Mouse (Mus musculus): ENCODE data around the gene Olfr465-ps1. TPM values are rescaled to one million over a fixed set of nuclear protein-coding genes. Genes with fewer than 3 reads are reported as not detected.

Gene Olfr465-ps1
- polyA plus RNA-seq, 1 experiment = not detected

GRCm38 (mm10) chr13:65112459-65113110 is 25.3 kb upstream of the Olfr465-ps1 start, which contains the start of gene Mfsd14b:
Gene Mfsd14b, minus strand, starts transcription at chr13:65112975.
- no peak for TF ChIP-seq MYOD1 (IDR thresholded peaks at IDR 0.05; ENCODE audit: control insufficient read depth, insufficient read length, low read depth)
- TF ChIP-seq CEBPB (IDR thresholded peaks at IDR 0.05; ENCODE audit: low read depth) = no peak
- peak; percentile 27 for TF ChIP-seq MAX (IDR thresholded peaks at IDR 0.05)
- no peak for TF ChIP-seq FOSL1 (IDR thresholded peaks at IDR 0.05; ENCODE audit: insufficient read depth, low read length, poor library complexity, severe bottlenecking)
- TF ChIP-seq MYOG (IDR thresholded peaks at IDR 0.05; ENCODE audit: control insufficient read depth, extremely low read depth, insufficient read length) = no peak
- Histone ChIP-seq H3K79me2 (ENCODE audit: control insufficient read depth, insufficient read depth) (peaks cover 47% of the 10 kb centered on the region), H3K4me3 (ENCODE audit: insufficient read depth, poor library complexity, severe bottlenecking) (peak within 1 kb of the TSS; percentile 69), H3K36me3 (ENCODE audit: control insufficient read depth, insufficient read depth) (no peaks in the 10 kb centered on the region), H3ac (ENCODE audit: control insufficient read depth, insufficient read length, low read depth) (peak within 1 kb of the TSS; percentile 86), H3K27me3 (ENCODE audit: control insufficient read depth, insufficient read depth, insufficient read length) (no peaks in the 10 kb centered on the region), H3K79me3 (ENCODE audit: low read depth) (peaks cover 40% of the 10 kb centered on the region)

- H3K36me3 ChIP-seq (ENCODE audit: control insufficient read depth, insufficient read depth) = no peaks in the 10 kb centered on the region
- peak overlapping the region; percentile 69 for H3K4me3 ChIP-seq (ENCODE audit: insufficient read depth, poor library complexity, severe bottlenecking)
- H3K79me2 ChIP-seq (ENCODE audit: control insufficient read depth, insufficient read depth) = peaks cover 41% of the 10 kb centered on the region
- H3ac ChIP-seq (ENCODE audit: control insufficient read depth, insufficient read length, low read depth) = no peak overlapping the region
- peaks cover 33% of the 10 kb centered on the region for H3K79me3 ChIP-seq (ENCODE audit: low read depth)
- TF ChIP-seq CTCF (IDR thresholded peaks at IDR 0.05; ENCODE audit: control insufficient read depth, insufficient read depth, insufficient read length) (no peak), MYOD1 (IDR thresholded peaks at IDR 0.05; ENCODE audit: control insufficient read depth, insufficient read length, low read depth) (no peak), CEBPB (IDR thresholded peaks at IDR 0.05; ENCODE audit: low read depth) (no peak), USF1 (IDR thresholded peaks at IDR 0.05; ENCODE audit: low read depth) (no peak), MYOG (IDR thresholded peaks at IDR 0.05; ENCODE audit: control insufficient read depth, extremely low read depth, insufficient read length) (no peak), FOSL1 (IDR thresholded peaks at IDR 0.05; ENCODE audit: insufficient read depth, low read length, poor library complexity, severe bottlenecking) (no peak), MAX (IDR thresholded peaks at IDR 0.05) (no peak)
- H3K27me3 ChIP-seq (ENCODE audit: control insufficient read depth, insufficient read depth, insufficient read length) = no peaks in the 10 kb centered on the region
These were observed 24.6 kb upstream of the Olfr465-ps1 start for GRCm38 (mm10) chr13:65113239-65113638.

GRCm38 (mm10) chr13:65120984-65121383 is 16.9 kb upstream of the Olfr465-ps1 start:
- Histone ChIP-seq H3K4me3 (ENCODE audit: insufficient read depth, poor library complexity, severe bottlenecking) (no peak overlapping the region), H3ac (ENCODE audit: control insufficient read depth, insufficient read length, low read depth) (no peak overlapping the region), H3K27me3 (ENCODE audit: control insufficient read depth, insufficient read depth, insufficient read length) (no peaks in the 10 kb centered on the region), H3K79me3 (ENCODE audit: low read depth) (no peaks in the 10 kb centered on the region), H3K79me2 (ENCODE audit: control insufficient read depth, insufficient read depth) (no peaks in the 10 kb centered on the region), H3K36me3 (ENCODE audit: control insufficient read depth, insufficient read depth) (no peaks in the 10 kb centered on the region)
- no peak for TF ChIP-seq FOSL1 (IDR thresholded peaks at IDR 0.05; ENCODE audit: insufficient read depth, low read length, poor library complexity, severe bottlenecking)
- no peak for TF ChIP-seq CTCF (IDR thresholded peaks at IDR 0.05; ENCODE audit: control insufficient read depth, insufficient read depth, insufficient read length)
- no peak for TF ChIP-seq MAX (IDR thresholded peaks at IDR 0.05)
- TF ChIP-seq MYOG (IDR thresholded peaks at IDR 0.05; ENCODE audit: control insufficient read depth, extremely low read depth, insufficient read length) = no peak
- no peak for TF ChIP-seq MYOD1 (IDR thresholded peaks at IDR 0.05; ENCODE audit: control insufficient read depth, insufficient read length, low read depth)
- no peak for TF ChIP-seq CEBPB (IDR thresholded peaks at IDR 0.05; ENCODE audit: low read depth)
- TF ChIP-seq USF1 (IDR thresholded peaks at IDR 0.05; ENCODE audit: low read depth) = no peak

DNA sequence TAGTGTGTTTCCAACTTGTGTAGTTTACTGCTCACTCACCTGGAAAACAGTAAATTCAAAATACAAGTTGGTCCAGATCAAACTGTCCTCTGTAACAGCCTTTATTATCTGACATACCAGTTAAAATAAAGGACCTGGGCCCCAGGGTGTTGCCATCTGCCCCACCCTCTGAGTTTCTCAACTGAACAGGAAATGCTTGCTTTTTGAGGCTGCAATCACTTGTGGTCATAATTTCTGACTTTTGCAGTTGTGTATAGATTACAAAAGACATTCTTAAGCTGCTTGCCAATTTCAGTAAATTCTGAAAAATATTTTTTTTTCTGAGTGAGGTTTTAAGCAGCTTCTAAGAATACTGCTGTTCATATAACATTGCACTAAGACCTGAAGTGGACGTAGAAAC is 15.8 kb upstream of the Olfr465-ps1 start:
- Histone ChIP-seq H3ac (ENCODE audit: control insufficient read depth, insufficient read length, low read depth) (no peak overlapping the region), H3K4me3 (ENCODE audit: insufficient read depth, poor library complexity, severe bottlenecking) (no peak overlapping the region), H3K79me2 (ENCODE audit: control insufficient read depth, insufficient read depth) (no peaks in the 10 kb centered on the region), H3K79me3 (ENCODE audit: low read depth) (no peaks in the 10 kb centered on the region), H3K36me3 (ENCODE audit: control insufficient read depth, insufficient read depth) (no peaks in the 10 kb centered on the region), H3K27me3 (ENCODE audit: control insufficient read depth, insufficient read depth, insufficient read length) (no peaks in the 10 kb centered on the region)
- TF ChIP-seq MYOG (IDR thresholded peaks at IDR 0.05; ENCODE audit: control insufficient read depth, extremely low read depth, insufficient read length) = no peak
- no peak for TF ChIP-seq MAX (IDR thresholded peaks at IDR 0.05)
- TF ChIP-seq CTCF (IDR thresholded peaks at IDR 0.05; ENCODE audit: control insufficient read depth, insufficient read depth, insufficient read length) = no peak
- TF ChIP-seq MYOD1 (IDR thresholded peaks at IDR 0.05; ENCODE audit: control insufficient read depth, insufficient read length, low read depth) = no peak
- TF ChIP-seq CEBPB (IDR thresholded peaks at IDR 0.05; ENCODE audit: low read depth) = no peak
- no peak for TF ChIP-seq USF1 (IDR thresholded peaks at IDR 0.05; ENCODE audit: low read depth)
- no peak for TF ChIP-seq FOSL1 (IDR thresholded peaks at IDR 0.05; ENCODE audit: insufficient read depth, low read length, poor library complexity, severe bottlenecking)

DNA sequence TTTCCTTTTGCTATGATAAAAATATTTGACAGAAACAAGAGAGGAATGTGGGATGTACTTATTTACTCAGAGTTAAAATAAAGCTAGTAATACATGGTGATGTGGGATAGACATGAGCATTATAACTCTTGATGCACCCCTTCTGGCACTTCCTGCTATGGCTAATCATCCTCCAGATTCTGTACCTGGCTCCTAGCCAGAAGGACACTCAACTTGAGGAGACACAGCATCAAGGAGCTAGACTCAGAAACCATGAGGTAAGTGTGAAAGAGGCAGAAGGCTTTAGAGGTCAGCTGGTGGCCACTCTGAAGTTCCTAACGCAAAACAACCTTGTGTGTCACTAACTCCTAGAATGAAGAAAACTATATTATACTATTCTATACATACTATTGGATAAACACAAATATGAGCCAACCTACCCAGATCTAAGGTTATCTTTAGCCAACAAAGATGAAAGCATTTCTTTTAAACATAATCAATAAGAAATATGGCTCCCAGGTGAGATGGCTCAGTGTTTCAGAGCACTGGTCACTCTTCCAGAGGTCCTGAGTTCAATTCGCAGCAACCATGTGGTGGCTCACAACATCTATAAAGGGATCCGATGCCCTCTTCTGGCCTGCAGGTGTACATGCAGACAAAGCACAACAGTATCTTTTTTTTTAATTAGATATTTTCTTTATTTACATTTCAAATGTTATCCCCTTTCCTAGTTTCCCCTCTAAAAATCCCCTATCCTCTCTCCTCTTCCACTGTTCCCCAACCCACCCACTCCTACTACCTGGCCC is 10.6 kb upstream of the Olfr465-ps1 start:
- Histone ChIP-seq H3K36me3 (ENCODE audit: control insufficient read depth, insufficient read depth) (no peaks in the 10 kb centered on the region), H3K79me2 (ENCODE audit: control insufficient read depth, insufficient read depth) (no peaks in the 10 kb centered on the region), H3ac (ENCODE audit: control insufficient read depth, insufficient read length, low read depth) (no peak overlapping the region), H3K79me3 (ENCODE audit: low read depth) (no peaks in the 10 kb centered on the region), H3K27me3 (ENCODE audit: control insufficient read depth, insufficient read depth, insufficient read length) (no peaks in the 10 kb centered on the region), H3K4me3 (ENCODE audit: insufficient read depth, poor library complexity, severe bottlenecking) (no peak overlapping the region)
- TF ChIP-seq MAX (IDR thresholded peaks at IDR 0.05) (no peak), USF1 (IDR thresholded peaks at IDR 0.05; ENCODE audit: low read depth) (no peak), MYOG (IDR thresholded peaks at IDR 0.05; ENCODE audit: control insufficient read depth, extremely low read depth, insufficient read length) (no peak), CEBPB (IDR thresholded peaks at IDR 0.05; ENCODE audit: low read depth) (no peak)

All from C2C12 (cell line).